ENCODE assay signal across 13 mouse cellular contexts in genomic region chr11:59804409-59805110, GRCm38 (mm10). TPM values are rescaled to one million over a fixed set of nuclear protein-coding genes. Genes with fewer than 3 reads are reported as not detected.
DNase-seq lines count a peak whose midpoint lies in the region; ATAC-seq and TF ChIP-seq lines count a peak whose summit lies in the region.
"Had no signal": no experiment of that assay in that cellular context is flagged by ENCODE, and none has a peak within 500 bp of the region (broad histone marks: within the 10 kb centered on the region; RNA-seq: fewer than 3 reads in every experiment).

No protein-coding gene starts in this region.

- H3K36me3 ChIP-seq in hindbrain, postnatal 0 days (ENCODE audit: insufficient read depth, low read length), result peaks cover 72% of the 10 kb centered on the region
- peaks cover 82% of the 10 kb centered on the region for H3K36me3 ChIP-seq in hindbrain, embryonic 12.5 days
- peaks cover 83% of the 10 kb centered on the region for H3K36me3 ChIP-seq in midbrain, embryonic 14.5 days (ENCODE audit: control insufficient read depth, insufficient read depth, low read length)
- peaks cover 78% of the 10 kb centered on the region for H3K36me3 ChIP-seq in midbrain, embryonic 13.5 days

- H3K27me3 ChIP-seq in hindbrain, postnatal 0 days (ENCODE audit: insufficient read depth, low read length), result no peaks in the 10 kb centered on the region
- no peaks in the 10 kb centered on the region for H3K27me3 ChIP-seq in hindbrain, embryonic 12.5 days
- H3K27me3 ChIP-seq in midbrain, embryonic 14.5 days (ENCODE audit: control insufficient read depth, insufficient read depth, low read length), result no peaks in the 10 kb centered on the region
- H3K27me3 ChIP-seq in midbrain, embryonic 13.5 days, result no peaks in the 10 kb centered on the region
- H3K27me3 ChIP-seq: CH12.LX; heart, embryonic 15.5 days; hindbrain, embryonic 13.5 days; kidney, embryonic 15.5 days had no signal

- no peak overlapping the region for H3K4me2 ChIP-seq in hindbrain, postnatal 0 days (ENCODE audit: low read depth, low read length)
- H3K4me2 ChIP-seq in hindbrain, embryonic 12.5 days (replicated peaks), result no peak overlapping the region
- H3K4me2 ChIP-seq in midbrain, embryonic 14.5 days (ENCODE audit: low read length), result no peak overlapping the region
- H3K4me2 ChIP-seq in midbrain, embryonic 13.5 days (replicated peaks), result no peak overlapping the region
- H3K4me2 ChIP-seq: heart, embryonic 15.5 days; hindbrain, embryonic 13.5 days; kidney, embryonic 15.5 days had no signal

- DNase-seq in hindbrain, postnatal 0 days (ENCODE audit: low spot score), result no peak
- peak; percentile 77 for DNase-seq in brain, adult 2 months (ENCODE audit: low read depth, low spot score)
- peak; percentile 73 for DNase-seq in cerebellum, adult 8-10 months
- peak; percentile 67 for DNase-seq in gastrocnemius, postnatal 25 days
- no peak for DNase-seq in midbrain, embryonic 14.5 days
- DNase-seq: layer of hippocampus, adult 9-11 months; spleen, adult 18-20 months had no signal

- no peaks in the 10 kb centered on the region for H3K9me3 ChIP-seq in hindbrain, postnatal 0 days (ENCODE audit: low read length)
- no peaks in the 10 kb centered on the region for H3K9me3 ChIP-seq in hindbrain, embryonic 12.5 days (replicated peaks)
- H3K9me3 ChIP-seq in midbrain, embryonic 14.5 days (ENCODE audit: control insufficient read depth, low read length), result no peaks in the 10 kb centered on the region
- no peaks in the 10 kb centered on the region for H3K9me3 ChIP-seq in midbrain, embryonic 13.5 days
- H3K9me3 ChIP-seq: heart, embryonic 15.5 days; hindbrain, embryonic 13.5 days; kidney, embryonic 15.5 days had no signal

- peak; percentile 16; the same call in 1 of the 2 replicates for TF ChIP-seq CTCF in hindbrain, postnatal 0 days (IDR thresholded peaks at IDR 0.05; ENCODE audit: low read depth)

- no peak overlapping the region for H3K9ac ChIP-seq in hindbrain, postnatal 0 days (replicated peaks; ENCODE audit: low read length)
- no peak overlapping the region for H3K9ac ChIP-seq in hindbrain, embryonic 12.5 days
- H3K9ac ChIP-seq in midbrain, embryonic 14.5 days (replicated peaks; ENCODE audit: low read length), result no peak overlapping the region
- no peak overlapping the region for H3K9ac ChIP-seq in midbrain, embryonic 13.5 days (replicated peaks)
- H3K9ac ChIP-seq: heart, embryonic 15.5 days; hindbrain, embryonic 13.5 days; kidney, embryonic 15.5 days had no signal

- no peak overlapping the region for H3K27ac ChIP-seq in hindbrain, postnatal 0 days
- no peak overlapping the region for H3K27ac ChIP-seq in hindbrain, embryonic 12.5 days
- H3K27ac ChIP-seq in midbrain, embryonic 14.5 days (replicated peaks; ENCODE audit: low read depth, low read length), result no peak overlapping the region
- no peak overlapping the region for H3K27ac ChIP-seq in midbrain, embryonic 13.5 days
- H3K27ac ChIP-seq: heart, embryonic 15.5 days; hindbrain, embryonic 13.5 days; kidney, embryonic 15.5 days had no signal

- 88% methylated on average over 22 of the region's 22 CpGs for WGBS in hindbrain, postnatal 0 days
- 92% methylated on average over 22 of the region's 22 CpGs for WGBS in hindbrain, embryonic 12.5 days
- WGBS in midbrain, embryonic 14.5 days, result 91% methylated on average over 22 of the region's 22 CpGs
- 94% methylated on average over 22 of the region's 22 CpGs for WGBS in midbrain, embryonic 13.5 days

- H3K4me3 ChIP-seq in hindbrain, postnatal 0 days (ENCODE audit: low read length), result no peak overlapping the region
- no peak overlapping the region for H3K4me3 ChIP-seq in hindbrain, embryonic 12.5 days
- no peak overlapping the region for H3K4me3 ChIP-seq in midbrain, embryonic 14.5 days (replicated peaks; ENCODE audit: low read depth, low read length)
- no peak overlapping the region for H3K4me3 ChIP-seq in midbrain, embryonic 13.5 days (replicated peaks)
- H3K4me3 ChIP-seq: heart, embryonic 15.5 days; hindbrain, embryonic 13.5 days; kidney, embryonic 15.5 days had no signal

- peaks cover 8% of the 10 kb centered on the region for H3K4me1 ChIP-seq in hindbrain, postnatal 0 days (ENCODE audit: insufficient read depth, low read length)
- peaks cover 9% of the 10 kb centered on the region for H3K4me1 ChIP-seq in hindbrain, embryonic 12.5 days
- peaks cover 10% of the 10 kb centered on the region for H3K4me1 ChIP-seq in midbrain, embryonic 14.5 days (ENCODE audit: control insufficient read depth, insufficient read depth, low read length)
- H3K4me1 ChIP-seq in midbrain, embryonic 13.5 days (replicated peaks), result peaks cover 21% of the 10 kb centered on the region

- no peak for ATAC-seq in hindbrain, postnatal 0 days
- ATAC-seq in hindbrain, embryonic 12.5 days (ENCODE audit: low FRiP score), result no peak
- ATAC-seq in midbrain, embryonic 14.5 days (ENCODE audit: low FRiP score, low TSS enrichment), result no peak
- ATAC-seq in midbrain, embryonic 13.5 days, result no peak

RNA-seq across cellular contexts. Expression of gene Flcn, which starts 5.3 kb away (rescaled TPM):
- 42.8 and 43.5 TPM in 2 replicates for total RNA-seq in hindbrain, postnatal 0 days (2014; rRNA removed)
- 28.4 and 28.8 TPM in 2 replicates for polyA plus RNA-seq in hindbrain, postnatal 0 days (2015; fragmentation: Nextera tagmentation; extraction: Ambion mirVana)
- polyA plus RNA-seq in hindbrain, embryonic 12.5 days (2016; fragmentation: Nextera tagmentation; extraction: Ambion mirVana), result 34.1 and 36.2 TPM in 2 replicates
- total RNA-seq in gastrocnemius, postnatal 25 days (2021), result 10 to 100 TPM; 30.8 to 46.1 TPM
- 35.9 and 41.1 TPM in 2 replicates for polyA plus RNA-seq in midbrain, embryonic 14.5 days (2014; fragmentation: Nextera tagmentation; extraction: Ambion mirVana)
- polyA plus RNA-seq in midbrain, embryonic 13.5 days (2015; fragmentation: Nextera tagmentation; extraction: Ambion mirVana), result 38.4 and 41.7 TPM in 2 replicates

RNA-seq across cellular contexts. Expression of gene Pld6, which starts 17.1 kb away (rescaled TPM):
- total RNA-seq in hindbrain, postnatal 0 days (2014; rRNA removed), result 10.9 and 16.0 TPM in 2 replicates
- polyA plus RNA-seq in hindbrain, postnatal 0 days (2015; fragmentation: Nextera tagmentation; extraction: Ambion mirVana), result 21.5 and 24.6 TPM in 2 replicates
- 1.2 and 1.5 TPM in 2 replicates for polyA plus RNA-seq in hindbrain, embryonic 12.5 days (2016; fragmentation: Nextera tagmentation; extraction: Ambion mirVana)
- not detected for total RNA-seq in gastrocnemius, postnatal 25 days (2021)
- 3.0 and 5.4 TPM in 2 replicates for polyA plus RNA-seq in midbrain, embryonic 14.5 days (2014; fragmentation: Nextera tagmentation; extraction: Ambion mirVana)
- polyA plus RNA-seq in midbrain, embryonic 13.5 days (2015; fragmentation: Nextera tagmentation; extraction: Ambion mirVana), result 2.4 and 2.7 TPM in 2 replicates
- total RNA-seq: CH12.LX had no signal

RNA-seq across cellular contexts. Expression of gene Nt5m, which starts 34.7 kb away (rescaled TPM):
- 85.4 and 101 TPM in 2 replicates for total RNA-seq in hindbrain, postnatal 0 days (2014; rRNA removed)
- polyA plus RNA-seq in hindbrain, postnatal 0 days (2015; fragmentation: Nextera tagmentation; extraction: Ambion mirVana), result 88.4 and 89.1 TPM in 2 replicates
- 44.1 and 47.7 TPM in 2 replicates for polyA plus RNA-seq in hindbrain, embryonic 12.5 days (2016; fragmentation: Nextera tagmentation; extraction: Ambion mirVana)
- total RNA-seq in gastrocnemius, postnatal 25 days (2021), result 10 to 100 TPM; 18.0 to 24.5 TPM
- polyA plus RNA-seq in midbrain, embryonic 14.5 days (2014; fragmentation: Nextera tagmentation; extraction: Ambion mirVana), result 68.2 and 73.5 TPM in 2 replicates
- polyA plus RNA-seq in midbrain, embryonic 13.5 days (2015; fragmentation: Nextera tagmentation; extraction: Ambion mirVana), result 58.6 and 60.5 TPM in 2 replicates

RNA-seq across cellular contexts. Expression of gene Cops3, which starts 35.1 kb away (rescaled TPM):
- total RNA-seq in hindbrain, postnatal 0 days (2014; rRNA removed), result 96.0 and 105 TPM in 2 replicates
- 153 and 158 TPM in 2 replicates for polyA plus RNA-seq in hindbrain, postnatal 0 days (2015; fragmentation: Nextera tagmentation; extraction: Ambion mirVana)
- 205 and 207 TPM in 2 replicates for polyA plus RNA-seq in hindbrain, embryonic 12.5 days (2016; fragmentation: Nextera tagmentation; extraction: Ambion mirVana)
- total RNA-seq in gastrocnemius, postnatal 25 days (2021), result 10 to 100 TPM; 76.2 TPM
- polyA plus RNA-seq in midbrain, embryonic 14.5 days (2014; fragmentation: Nextera tagmentation; extraction: Ambion mirVana), result 200 and 213 TPM in 2 replicates
- polyA plus RNA-seq in midbrain, embryonic 13.5 days (2015; fragmentation: Nextera tagmentation; extraction: Ambion mirVana), result 218 and 223 TPM in 2 replicates

Comparison
In these comparisons a context has a peak if more than half of its experiments do, and no peak if none do; other contexts are left out.
1. DNase-seq: peak in brain, adult 2 months (single experiment), cerebellum, adult 8-10 months (single experiment) and gastrocnemius, postnatal 25 days (single experiment); none in hindbrain, postnatal 0 days (single experiment) and midbrain, embryonic 14.5 days (single experiment).